Mouse (Mus musculus) MEL (cell line): Measurements from ENCODE around the gene Fndc7. TPM values are rescaled to one million over a fixed set of nuclear protein-coding genes. Genes with fewer than 3 reads are reported as not detected.

Experiments
- polyA plus RNA-seq, 2 experiments: library from polyadenylated mRNA; stranded (reverse) in 1 of 2; unstranded in 1 of 2; fragments of >175 nt in 1 of 2; fragments of >200 nt in 1 of 2; gene quantifications; 2 replicates each; pipeline versions ENCODE4 v1.2.1 to v1.2.4; 2012; ENCODE audit warnings: low replicate concordance in 2 of 2, low read depth in 1 of 2; ENCODE audit not compliant: insufficient read length in 2 of 2, insufficient read depth in 1 of 2, missing spikeins in 1 of 2
- total RNA-seq: library from RNA; depleted of rRNA; stranded (reverse); fragments of 300-350 nt; gene quantifications from 2 replicates; pipeline ENCODE4 v1.2.3, GENCODE M21; 2012; rRNA removed

The Fndc7 gene
- total and polyA plus RNA-seq, 3 experiments = 0.13 TPM; not detected in 2

Other genes starting within 250 kb of the Fndc7 start
- 38.0 and 43.0 TPM in 2 replicates for gene Clcc1, start 236.1 kb downstream of the Fndc7 start, total RNA-seq
- 10 to 100 TPM in 1 of 2 experiments, not detected in 1; 25.9 TPM for gene Clcc1, start 236.1 kb downstream of the Fndc7 start, polyA plus RNA-seq
- gene Gpsm2, start 167.7 kb downstream of the Fndc7 start, total RNA-seq = 17.6 and 21.7 TPM in 2 replicates
- gene Gpsm2, start 167.7 kb downstream of the Fndc7 start, polyA plus RNA-seq = 10 to 100 TPM in 1 of 2 experiments, not detected in 1; 27.5 TPM
- gene Aknad1, start 150.3 kb downstream of the Fndc7 start, total RNA-seq = not detected in 2 replicates
- gene Aknad1, start 150.3 kb downstream of the Fndc7 start, polyA plus RNA-seq = under 1 TPM in 1 of 2 experiments, not detected in 1; 0.06 TPM
- 19.2 and 32.2 TPM in 2 replicates for gene Stxbp3, start 49.5 kb downstream of the Fndc7 start, total RNA-seq
- gene Stxbp3, start 49.5 kb downstream of the Fndc7 start, polyA plus RNA-seq = 10 to 100 TPM in 1 of 2 experiments, not detected in 1; 15.9 TPM
- gene Prpf38b, start 21.7 kb upstream of the Fndc7 start, total RNA-seq = 37.0 and 43.0 TPM in 2 replicates
- 100 to 1,000 TPM; 128 to 138 TPM for gene Prpf38b, start 21.7 kb upstream of the Fndc7 start, polyA plus RNA-seq
- 0.10 TPM in 1 of 2 replicates, not detected in the other for gene Henmt1, start 49.9 kb upstream of the Fndc7 start, total RNA-seq
- gene Henmt1, start 49.9 kb upstream of the Fndc7 start, polyA plus RNA-seq = under 1 TPM in 1 of 2 experiments, not detected in 1; 0.08 TPM
- gene Gm9857, start 50.4 kb upstream of the Fndc7 start, total RNA-seq = not detected in 2 replicates
- not detected for gene Gm9857, start 50.4 kb upstream of the Fndc7 start, polyA plus RNA-seq
- gene Fam102b, start 137.6 kb upstream of the Fndc7 start, total RNA-seq = 13.0 and 14.1 TPM in 2 replicates
- gene Fam102b, start 137.6 kb upstream of the Fndc7 start, polyA plus RNA-seq = 10 to 100 TPM; 10.4 to 26.9 TPM
- gene Slc25a54, start 190.5 kb upstream of the Fndc7 start, total RNA-seq = not detected in 2 replicates
- gene Slc25a54, start 190.5 kb upstream of the Fndc7 start, polyA plus RNA-seq = not detected
- gene Slc25a24, start 233.1 kb upstream of the Fndc7 start, total RNA-seq = 5.5 and 5.6 TPM in 2 replicates
- gene Slc25a24, start 233.1 kb upstream of the Fndc7 start, polyA plus RNA-seq = 10 to 100 TPM in 1 of 2 experiments, not detected in 1; 14.3 TPM